19 mouse cellular contexts compared by ENCODE assay signal in genomic region chr11:8641634-8642277, GRCm38 (mm10). TPM values are rescaled to one million over a fixed set of nuclear protein-coding genes. Genes with fewer than 3 reads are reported as not detected.
DNase-seq lines count a peak whose midpoint lies in the region; ATAC-seq and TF ChIP-seq lines count a peak whose summit lies in the region.
"Had no signal": no experiment of that assay in that cellular context is flagged by ENCODE, and none has a peak within 500 bp of the region (broad histone marks: within the 10 kb centered on the region; RNA-seq: fewer than 3 reads in every experiment).

No protein-coding gene starts in this region.

- no peaks in the 10 kb centered on the region for H3K9me3 ChIP-seq in heart, embryonic 12.5 days (replicated peaks)
- H3K9me3 ChIP-seq in stomach, embryonic 14.5 days (ENCODE audit: control insufficient read depth, low read depth, low read length): no peaks in the 10 kb centered on the region
- no peaks in the 10 kb centered on the region for H3K9me3 ChIP-seq in stomach, postnatal 0 days (ENCODE audit: control insufficient read depth, low read length)
- no peaks in the 10 kb centered on the region for H3K9me3 ChIP-seq in limb, embryonic 10.5 days (replicated peaks)
- no peaks in the 10 kb centered on the region for H3K9me3 ChIP-seq in hindbrain, embryonic 12.5 days (replicated peaks)
- H3K9me3 ChIP-seq in hindbrain, embryonic 11.5 days (ENCODE audit: control insufficient read depth, low read length): no peaks in the 10 kb centered on the region
- H3K9me3 ChIP-seq: midbrain, embryonic 13.5 days; neural tube, embryonic 15.5 days had no signal

- no peak for TF ChIP-seq EP300 in stomach, postnatal 0 days (optimal IDR thresholded peaks at IDR 0.05)

- H3K4me2 ChIP-seq in heart, embryonic 12.5 days: no peak overlapping the region
- H3K4me2 ChIP-seq in stomach, embryonic 14.5 days (replicated peaks; ENCODE audit: low read depth, low read length): no peak overlapping the region
- H3K4me2 ChIP-seq in stomach, postnatal 0 days (replicated peaks; ENCODE audit: low read depth): no peak overlapping the region
- H3K4me2 ChIP-seq in hindbrain, embryonic 12.5 days (replicated peaks): no peak overlapping the region
- H3K4me2 ChIP-seq in hindbrain, embryonic 11.5 days (replicated peaks; ENCODE audit: low read depth, low read length): no peak overlapping the region
- H3K4me2 ChIP-seq: heart, embryonic 11.5 days; midbrain, embryonic 13.5 days; neural tube, embryonic 15.5 days had no signal

- H3K36me3 ChIP-seq in heart, embryonic 12.5 days: no peaks in the 10 kb centered on the region
- H3K36me3 ChIP-seq in stomach, embryonic 14.5 days (ENCODE audit: control insufficient read depth, insufficient read depth, low read length): no peaks in the 10 kb centered on the region; the same call in 1 of the 2 replicates
- no peaks in the 10 kb centered on the region for H3K36me3 ChIP-seq in stomach, postnatal 0 days (ENCODE audit: control insufficient read depth, insufficient read depth, low read length)
- 0 out of 2 replicates have a peak, but pooled peaks cover 8% of the 10 kb centered on the region for H3K36me3 ChIP-seq in limb, embryonic 10.5 days
- no peaks in the 10 kb centered on the region for H3K36me3 ChIP-seq in hindbrain, embryonic 12.5 days
- H3K36me3 ChIP-seq in hindbrain, embryonic 11.5 days (ENCODE audit: control insufficient read depth, insufficient read depth, low read length): no peaks in the 10 kb centered on the region
- H3K36me3 ChIP-seq: midbrain, embryonic 13.5 days; neural tube, embryonic 15.5 days had no signal

- no peaks in the 10 kb centered on the region for H3K27me3 ChIP-seq in heart, embryonic 12.5 days (replicated peaks)
- H3K27me3 ChIP-seq in stomach, embryonic 14.5 days (ENCODE audit: control insufficient read depth, insufficient read depth, low read length): no peaks in the 10 kb centered on the region
- no peaks in the 10 kb centered on the region for H3K27me3 ChIP-seq in stomach, postnatal 0 days (ENCODE audit: control insufficient read depth, insufficient read depth, low read length)
- H3K27me3 ChIP-seq in limb, embryonic 10.5 days (ENCODE audit: low read depth, poor library complexity, severe bottlenecking): no peaks in the 10 kb centered on the region
- H3K27me3 ChIP-seq in hindbrain, embryonic 12.5 days: no peaks in the 10 kb centered on the region
- no peaks in the 10 kb centered on the region for H3K27me3 ChIP-seq in hindbrain, embryonic 11.5 days (ENCODE audit: control insufficient read depth, insufficient read depth, low read length)
- H3K27me3 ChIP-seq: midbrain, embryonic 13.5 days; neural tube, embryonic 15.5 days had no signal

- 30% methylated on average over 10 of the region's 10 CpGs for WGBS in heart, embryonic 12.5 days
- WGBS in stomach, embryonic 14.5 days: 32% methylated on average over 10 of the region's 10 CpGs
- 33% methylated on average over 10 of the region's 10 CpGs for WGBS in stomach, postnatal 0 days
- WGBS in limb, embryonic 10.5 days: 18% methylated on average over 10 of the region's 10 CpGs
- 33% methylated on average over 10 of the region's 10 CpGs for WGBS in hindbrain, embryonic 12.5 days
- 42% methylated on average over 10 of the region's 10 CpGs for WGBS in hindbrain, embryonic 11.5 days

- no peak overlapping the region for H3K9ac ChIP-seq in heart, embryonic 12.5 days
- H3K9ac ChIP-seq in stomach, embryonic 14.5 days (replicated peaks; ENCODE audit: low read depth, low read length): no peak overlapping the region
- H3K9ac ChIP-seq in stomach, postnatal 0 days (ENCODE audit: low read length): no peak overlapping the region
- H3K9ac ChIP-seq in hindbrain, embryonic 12.5 days: no peak overlapping the region
- H3K9ac ChIP-seq in hindbrain, embryonic 11.5 days (ENCODE audit: low read depth, low read length): no peak overlapping the region
- H3K9ac ChIP-seq: midbrain, embryonic 13.5 days; neural tube, embryonic 15.5 days had no signal

- H3K27ac ChIP-seq in heart, embryonic 12.5 days (ENCODE audit: poor library complexity, severe bottlenecking): no peak overlapping the region
- H3K27ac ChIP-seq in stomach, embryonic 14.5 days (ENCODE audit: low read length): no peak overlapping the region; the same call in 1 of the 2 replicates
- no peak overlapping the region for H3K27ac ChIP-seq in stomach, postnatal 0 days (replicated peaks)
- peak overlapping the region; percentile 42; the same call in 1 of the 2 replicates for H3K27ac ChIP-seq in limb, embryonic 10.5 days
- H3K27ac ChIP-seq in hindbrain, embryonic 12.5 days: no peak overlapping the region
- no peak overlapping the region for H3K27ac ChIP-seq in hindbrain, embryonic 11.5 days (ENCODE audit: low read depth, low read length)
- H3K27ac ChIP-seq: midbrain, embryonic 13.5 days; neural tube, embryonic 15.5 days had no signal

- no peak for DNase-seq in heart, adult 9 months (ENCODE audit: low spot score in 2 of 2)
- DNase-seq in stomach, postnatal 0 days (ENCODE audit: low spot score): no peak
- no peak for DNase-seq in limb, embryonic 10.5 days (ENCODE audit: low spot score)
- no peak for DNase-seq in testis, postnatal 10 days (ENCODE audit: low spot score)
- no peak for DNase-seq in hindbrain, embryonic 11.5 days (ENCODE audit: low spot score)
- DNase-seq: cerebellum, adult 9-10 months; gastrocnemius, postnatal 36 days; heart, postnatal 4 days; kidney, adult 8-10 months had no signal

- peaks cover 44% of the 10 kb centered on the region for H3K4me1 ChIP-seq in heart, embryonic 12.5 days (replicated peaks)
- peaks cover 27% of the 10 kb centered on the region for H3K4me1 ChIP-seq in stomach, embryonic 14.5 days (ENCODE audit: control insufficient read depth, insufficient read depth, low read length)
- H3K4me1 ChIP-seq in stomach, postnatal 0 days (replicated peaks; ENCODE audit: control insufficient read depth, insufficient read depth): peaks cover 6% of the 10 kb centered on the region
- peaks cover 38% of the 10 kb centered on the region for H3K4me1 ChIP-seq in limb, embryonic 10.5 days
- 0 out of 2 replicates have a peak, but pooled peaks cover 5% of the 10 kb centered on the region for H3K4me1 ChIP-seq in hindbrain, embryonic 12.5 days
- H3K4me1 ChIP-seq in hindbrain, embryonic 11.5 days (replicated peaks; ENCODE audit: control insufficient read depth, insufficient read depth, low read length): no peaks in the 10 kb centered on the region
- H3K4me1 ChIP-seq: midbrain, embryonic 13.5 days; neural tube, embryonic 15.5 days had no signal

- no peak for TF ChIP-seq CTCF in stomach, postnatal 0 days (IDR thresholded peaks at IDR 0.05; ENCODE audit: low read depth)

- H3K4me3 ChIP-seq in heart, embryonic 12.5 days: no peak overlapping the region
- H3K4me3 ChIP-seq in stomach, embryonic 14.5 days (ENCODE audit: low read depth, low read length): no peak overlapping the region
- H3K4me3 ChIP-seq in stomach, postnatal 0 days (ENCODE audit: low read depth, low read length): no peak overlapping the region
- no peak overlapping the region for H3K4me3 ChIP-seq in limb, embryonic 10.5 days
- no peak overlapping the region for H3K4me3 ChIP-seq in hindbrain, embryonic 12.5 days
- H3K4me3 ChIP-seq in hindbrain, embryonic 11.5 days (ENCODE audit: low read depth, low read length): no peak overlapping the region
- H3K4me3 ChIP-seq: erythroblast, embryonic 14.5 days; midbrain, embryonic 13.5 days; myocyte; neural tube, embryonic 15.5 days had no signal

- 0 out of 2 replicates have a peak, but pooled peaks have one; percentile 7 for ATAC-seq in heart, embryonic 12.5 days (ENCODE audit: insufficient number of reproducible peaks, low FRiP score)
- ATAC-seq in stomach, embryonic 14.5 days (ENCODE audit: insufficient number of reproducible peaks, insufficient read depth, low FRiP score, low read depth): peak; percentile 25; the same call in 1 of the 2 replicates
- ATAC-seq in stomach, postnatal 0 days (ENCODE audit: low FRiP score, low TSS enrichment): no peak
- no peak for ATAC-seq in hindbrain, embryonic 12.5 days (ENCODE audit: low FRiP score)
- no peak for ATAC-seq in hindbrain, embryonic 11.5 days (ENCODE audit: low FRiP score)
- ATAC-seq: CD4-positive, CD25-positive, alpha-beta regulatory T cell, adult 4 months; forebrain, embryonic 14.5 days; midbrain, embryonic 13.5 days had no signal

RNA-seq across cellular contexts. Expression of gene Tns3, which starts 22.6 kb away (rescaled TPM):
- polyA plus RNA-seq in heart, embryonic 12.5 days (2016; fragmentation: Nextera tagmentation; extraction: Ambion mirVana): 16.7 and 17.6 TPM in 2 replicates
- 29.7 and 31.2 TPM in 2 replicates for polyA plus RNA-seq in stomach, embryonic 14.5 days (2014; fragmentation: Nextera tagmentation; extraction: Ambion mirVana)
- 10.4 and 10.5 TPM in 2 replicates for polyA plus RNA-seq in stomach, postnatal 0 days (2015; fragmentation: Nextera tagmentation; extraction: Ambion mirVana)
- polyA plus RNA-seq in limb, embryonic 10.5 days (2016; fragmentation: Nextera tagmentation; extraction: Ambion mirVana): 28.2 and 35.6 TPM in 2 replicates
- polyA plus RNA-seq in hindbrain, embryonic 12.5 days (2016; fragmentation: Nextera tagmentation; extraction: Ambion mirVana): 15.9 and 16.8 TPM in 2 replicates
- 7.0 and 9.5 TPM in 2 replicates for polyA plus RNA-seq in hindbrain, embryonic 11.5 days (2014; fragmentation: Nextera tagmentation; extraction: Ambion mirVana)

Comparison
In these comparisons a context has a peak if more than half of its experiments do, and no peak if none do; other contexts are left out.
1. ATAC-seq: peak in heart, embryonic 12.5 days (single experiment) and stomach, embryonic 14.5 days (single experiment); none in stomach, postnatal 0 days (single experiment), hindbrain, embryonic 12.5 days (single experiment) and hindbrain, embryonic 11.5 days (single experiment).